Mouse (Mus musculus) liver, embryonic 13.5 days (tissue): ENCODE data around the gene Smap2. TPM values are rescaled to one million over a fixed set of nuclear protein-coding genes. Genes with fewer than 3 reads are reported as not detected.
A peak's percentile ranks its signal among the peaks of the same experiment; 100 is the strongest.

Source experiments
- ATAC-seq: fragments of 200-750 bp; cut with Nextera tagmentation; 2 replicates; pipeline ENCODE4 v1.8.0; 2017; ENCODE audit warnings: low read depth, mild to moderate bottlenecking, moderate number of reproducible peaks, moderate library complexity
- DNase-seq: peaks from one replicate; pipeline ENCODE4 v3.0.0; 2022
- H3K27ac ChIP-seq: fragments of 300-500 bp; sonication (generic); 2 replicates; pipeline ENCODE4 v1.5.1; 2015; ENCODE audit warnings: moderate library complexity, mild to moderate bottlenecking, inconsistent platforms
- H3K27me3 ChIP-seq: fragments of 300-500 bp; sonication (generic); 2 replicates; pipeline ENCODE4 v1.6.1; 2015; ENCODE audit warnings: mild to moderate bottlenecking, inconsistent platforms
- H3K36me3 ChIP-seq: fragments of 300-500 bp; sonication (generic); 2 replicates; pipeline ENCODE4 v1.6.1; 2015; ENCODE audit warnings: mild to moderate bottlenecking, inconsistent platforms
- H3K4me1 ChIP-seq: fragments of 300-500 bp; sonication (generic); replicated peaks from 2 replicates; pipeline ENCODE4 v1.6.1; 2015; ENCODE audit warnings: inconsistent platforms
- H3K4me2 ChIP-seq: fragments of 300-500 bp; sonication (generic); 2 replicates; pipeline ENCODE4 v1.6.1; 2015; ENCODE audit warnings: inconsistent platforms, mild to moderate bottlenecking, moderate library complexity
- H3K4me3 ChIP-seq: fragments of 300-500 bp; sonication (generic); replicated peaks from 2 replicates; pipeline ENCODE4 v1.5.1; 2015; ENCODE audit warnings: mild to moderate bottlenecking, inconsistent platforms
- H3K9ac ChIP-seq: fragments of 300-500 bp; sonication (generic); 2 replicates; pipeline ENCODE4 v1.6.1; 2015; ENCODE audit warnings: mild to moderate bottlenecking, inconsistent platforms
- H3K9me3 ChIP-seq: fragments of 300-500 bp; sonication (generic); replicated peaks from 2 replicates; pipeline ENCODE4 v1.6.1; 2016; ENCODE audit warnings: inconsistent platforms
- WGBS: fragments of 180-500 bp; shearing (Covaris S2); methylation state at CpG from one replicate; pipeline ENCODE4 v1.1.7; 2015; ENCODE audit not compliant: insufficient replicate concordance; 5-methylcytosine and 5-hydroxymethylcytosine counted together
- polyA plus RNA-seq: library from polyadenylated mRNA; unstranded; fragments of >200 nt; fragmentation: Nextera tagmentation; extraction: Ambion mirVana; gene quantifications from 2 replicates; pipeline ENCODE4 v1.2.1, GENCODE M21; 2015

The Smap2 gene
- polyA plus RNA-seq, 1 experiment from 2014 or later, result 19.8 TPM

- no peak overlapping the region for H3K4me3 ChIP-seq
- no peaks in the 10 kb centered on the region for H3K36me3 ChIP-seq
- ATAC-seq (no peak), DNase-seq (no peak)
- H3K27me3 ChIP-seq, result no peaks in the 10 kb centered on the region
- H3K4me2 ChIP-seq, result no peak overlapping the region
- H3K27ac ChIP-seq, result no peak overlapping the region
- no peak overlapping the region for H3K9ac ChIP-seq
- H3K9me3 ChIP-seq, result no peaks in the 10 kb centered on the region
- WGBS, result 53% methylated on average over 3 of the region's 3 CpGs
- H3K4me1 ChIP-seq, result peaks cover 56% of the 10 kb centered on the region
Measured at GRCm38 (mm10) chr4:121018250-121018649, 1.2 kb upstream of the Smap2 start.

DNA sequence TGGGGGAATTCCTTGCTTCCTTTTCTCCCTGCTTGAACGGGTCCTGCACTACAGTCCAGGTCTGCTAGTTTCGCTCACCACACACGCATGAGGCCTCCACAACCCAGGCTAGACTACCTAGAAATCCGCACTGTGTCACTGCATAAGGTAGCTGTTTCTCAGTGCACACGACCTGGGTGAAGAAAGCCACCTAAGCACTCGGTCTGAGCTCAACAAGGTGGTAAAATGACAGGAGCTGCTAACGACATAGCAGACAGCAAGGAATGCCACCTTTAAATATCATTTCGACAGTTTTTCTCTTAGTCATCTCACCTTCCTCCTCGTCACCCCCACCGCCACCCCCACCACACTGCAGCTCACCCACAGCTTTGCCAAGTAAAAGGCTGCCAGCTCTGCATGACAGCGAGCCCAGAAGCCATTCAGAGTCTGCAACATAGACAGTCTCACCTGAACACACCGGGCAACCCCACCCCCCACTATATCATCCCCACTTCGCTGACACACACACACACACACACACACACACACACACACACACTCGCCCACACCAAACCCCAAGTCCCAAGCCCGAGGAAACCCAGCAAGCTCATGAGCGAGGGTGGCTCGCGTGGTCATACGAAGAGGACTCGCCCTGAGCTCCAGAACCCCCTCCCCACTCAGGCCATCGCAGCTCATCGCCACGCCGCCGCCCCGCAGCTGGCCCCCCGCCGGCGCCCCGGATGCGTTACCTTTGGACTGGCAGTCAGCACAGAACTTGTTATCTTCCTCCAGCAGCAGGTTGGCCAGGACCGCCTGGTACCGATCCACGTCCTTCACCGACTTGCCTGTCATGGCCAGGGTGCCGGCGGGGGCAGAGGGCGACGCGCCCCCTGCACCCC lies 787 bp downstream of the Smap2 start:
- under 1% methylated on average over 39 of the region's 40 CpGs for WGBS
- Histone ChIP-seq H3K4me3 (peak overlapping the region; percentile 100), H3K4me1 (peaks cover 63% of the 10 kb centered on the region), H3K27ac (peak overlapping the region; percentile 94), H3K36me3 (no peaks in the 10 kb centered on the region), H3K27me3 (no peaks in the 10 kb centered on the region), H3K4me2 (peak overlapping the region; percentile 78), H3K9me3 (no peaks in the 10 kb centered on the region), H3K9ac (peak overlapping the region; percentile 99)
- ATAC-seq (peak; percentile 49), DNase-seq (peak; percentile 59)

DNA sequence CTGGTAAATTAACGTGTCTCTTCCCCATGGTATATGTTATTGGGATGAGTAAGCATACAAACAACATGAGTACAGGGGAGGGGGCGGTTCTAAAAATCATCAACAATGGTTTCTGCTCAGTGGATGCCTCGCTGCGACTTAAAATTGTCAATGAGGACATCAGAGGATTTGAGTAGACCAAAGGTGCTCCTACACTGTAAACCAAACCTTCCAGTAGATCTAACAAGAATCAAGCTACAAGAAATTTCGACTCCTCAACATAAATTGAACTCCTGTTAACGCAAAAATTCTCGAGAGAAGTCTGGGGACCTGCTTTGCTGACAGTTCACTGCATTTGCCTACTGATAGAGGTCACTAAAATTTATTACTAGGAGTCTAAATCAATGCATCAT lies 1.8 kb downstream of the Smap2 start:
- Histone ChIP-seq H3K4me3 (peak overlapping the region; percentile 100), H3K27ac (peak overlapping the region; percentile 94), H3K36me3 (no peaks in the 10 kb centered on the region), H3K27me3 (no peaks in the 10 kb centered on the region), H3K4me1 (peaks cover 64% of the 10 kb centered on the region), H3K4me2 (peak overlapping the region; percentile 78), H3K9me3 (no peaks in the 10 kb centered on the region), H3K9ac (peak overlapping the region; percentile 99)
- 24% methylated on average over 7 of the region's 7 CpGs for WGBS
- ATAC-seq, result no peak
- DNase-seq, result no peak

GRCm38 (mm10) chr4:121014594-121015267 lies 2.3 kb downstream of the Smap2 start:
- peak overlapping the region; percentile 78 for H3K4me2 ChIP-seq
- peak overlapping the region; percentile 100 for H3K4me3 ChIP-seq
- H3K36me3 ChIP-seq, result no peaks in the 10 kb centered on the region
- H3K9ac ChIP-seq, result peak overlapping the region; percentile 99
- peak overlapping the region; percentile 94 for H3K27ac ChIP-seq
- DNase-seq (peak; percentile 67), ATAC-seq (peak; percentile 70)
- no peaks in the 10 kb centered on the region for H3K27me3 ChIP-seq
- WGBS, result 6% methylated on average over 10 of the region's 10 CpGs
- peaks cover 70% of the 10 kb centered on the region for H3K4me1 ChIP-seq
- no peaks in the 10 kb centered on the region for H3K9me3 ChIP-seq

DNA sequence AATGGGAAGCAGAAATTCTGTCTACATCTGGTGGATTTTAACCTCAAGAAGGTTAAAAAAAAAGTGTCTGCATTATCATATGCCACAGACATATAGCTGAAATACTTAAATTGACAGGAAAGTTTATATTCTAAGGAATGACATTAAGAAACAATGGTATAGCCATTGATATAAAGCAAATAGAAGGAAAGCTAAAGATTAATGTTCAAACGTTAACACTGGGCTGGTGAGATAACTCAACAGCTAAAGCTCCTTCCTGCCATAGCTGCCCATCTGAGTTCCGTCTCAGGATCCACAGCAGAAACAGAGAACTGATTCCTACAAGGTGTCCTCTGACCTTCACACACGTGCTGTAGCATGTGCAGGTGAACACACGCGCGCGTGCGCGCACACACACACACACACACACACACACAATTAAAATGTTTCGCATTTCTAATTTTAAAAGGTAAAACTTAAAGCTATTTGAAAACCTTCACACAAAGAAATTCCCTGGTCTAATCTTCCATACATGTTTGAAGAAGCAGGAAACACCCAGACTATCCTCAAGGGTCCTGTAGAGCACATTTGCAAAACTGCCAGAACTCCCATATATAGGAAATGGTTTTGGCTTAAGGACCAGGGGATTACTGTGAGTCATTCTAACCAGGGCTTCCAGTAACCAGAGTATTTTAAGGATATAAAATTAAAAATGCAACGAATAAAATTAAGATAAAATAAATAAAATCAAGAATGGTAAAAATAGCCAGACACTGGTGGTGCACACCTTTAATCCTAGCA lies 6.1 kb downstream of the Smap2 start:
- Histone ChIP-seq H3K9me3 (no peaks in the 10 kb centered on the region), H3K4me3 (no peak overlapping the region), H3K27me3 (no peaks in the 10 kb centered on the region), H3K9ac (no peak overlapping the region), H3K36me3 (no peaks in the 10 kb centered on the region), H3K4me1 (peaks cover 99% of the 10 kb centered on the region), H3K27ac (peak overlapping the region; percentile 20; the same call in 1 of the 2 replicates), H3K4me2 (no peak overlapping the region)
- whole genome bisulfite sequencing, result 57% methylated on average over 11 of the region's 11 CpGs
- no peak for DNase-seq
- ATAC-seq, result no peak

DNA sequence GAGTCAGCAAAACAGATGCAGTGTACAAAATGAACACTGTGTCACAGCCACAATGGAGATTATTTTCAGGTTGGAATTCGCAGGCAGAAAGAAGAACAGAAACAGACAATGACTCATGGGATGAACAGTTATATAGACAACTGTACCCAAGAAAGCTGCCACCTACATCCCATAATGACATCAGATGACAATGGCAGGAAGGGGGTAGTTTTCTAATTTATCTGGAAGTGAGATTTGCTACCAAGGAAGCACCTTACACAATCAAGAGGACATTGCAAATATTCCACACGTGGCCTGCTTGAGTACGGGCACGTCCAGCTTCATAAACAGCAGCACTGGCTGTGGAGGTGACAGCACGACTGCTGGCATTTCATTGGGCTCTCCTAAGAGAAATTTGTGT lies 7.9 kb downstream of the Smap2 start:
- no peak overlapping the region for H3K4me2 ChIP-seq
- DNase-seq (no peak), ATAC-seq (no peak)
- 0 out of 2 replicates have a peak, but pooled peaks cover 3% of the 10 kb centered on the region for H3K36me3 ChIP-seq
- H3K4me3 ChIP-seq, result no peak overlapping the region
- H3K9me3 ChIP-seq, result no peaks in the 10 kb centered on the region
- peaks cover 99% of the 10 kb centered on the region for H3K4me1 ChIP-seq
- H3K27me3 ChIP-seq, result no peaks in the 10 kb centered on the region
- peak overlapping the region; percentile 47 for H3K27ac ChIP-seq
- H3K9ac ChIP-seq, result no peak overlapping the region
- 56% methylated on average over 5 of the region's 5 CpGs for WGBS

DNA sequence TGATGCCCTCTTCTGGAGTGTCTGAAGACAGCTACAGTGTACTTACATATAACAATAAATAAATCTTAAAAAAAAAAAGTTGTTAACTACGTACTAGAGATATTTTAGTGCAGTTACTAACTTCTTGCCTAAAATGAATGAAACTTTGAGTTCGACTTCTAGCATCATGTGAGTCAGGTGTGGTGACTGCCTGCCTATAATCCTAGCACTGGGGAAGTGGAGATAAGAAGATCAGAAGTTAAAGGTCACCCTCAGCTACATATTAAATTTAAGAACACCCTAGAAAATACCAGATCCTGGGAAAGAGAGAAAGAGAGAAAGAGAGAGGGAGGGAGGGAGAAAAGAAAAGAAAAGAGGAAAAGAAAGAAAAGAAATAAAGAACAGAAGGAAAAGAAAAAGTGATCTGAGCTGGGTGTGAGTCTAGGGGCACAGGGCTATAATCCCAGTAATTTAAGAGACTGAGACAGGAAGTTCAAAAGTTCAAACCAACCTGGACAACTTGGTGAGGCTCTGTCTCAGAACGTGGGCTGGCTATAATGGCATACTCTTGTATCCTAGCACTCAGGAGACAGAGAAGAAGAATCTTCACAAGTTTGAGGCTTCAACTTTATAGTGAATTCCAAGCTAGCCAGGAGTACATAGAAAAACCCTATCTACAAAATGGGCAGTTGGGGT lies 8.8 kb downstream of the Smap2 start:
- Histone ChIP-seq H3K9ac (peak overlapping the region; percentile 30; the same call in 1 of the 2 replicates), H3K4me2 (no peak overlapping the region), H3K9me3 (no peaks in the 10 kb centered on the region), H3K4me1 (peaks cover 98% of the 10 kb centered on the region), H3K27ac (peak overlapping the region; percentile 47), H3K4me3 (no peak overlapping the region), H3K27me3 (no peaks in the 10 kb centered on the region), H3K36me3 (0 out of 2 replicates have a peak, but pooled peaks cover 3% of the 10 kb centered on the region)
- 40% methylated on average over 3 of the region's 3 CpGs for WGBS
- DNase-seq (no peak), ATAC-seq (no peak)

- Histone ChIP-seq H3K36me3 (0 out of 2 replicates have a peak, but pooled peaks cover 3% of the 10 kb centered on the region), H3K4me2 (no peak overlapping the region), H3K9ac (no peak overlapping the region; the same call in 1 of the 2 replicates), H3K4me1 (peaks cover 97% of the 10 kb centered on the region), H3K27me3 (no peaks in the 10 kb centered on the region), H3K9me3 (no peaks in the 10 kb centered on the region), H3K27ac (peak overlapping the region; percentile 35; the same call in 1 of the 2 replicates), H3K4me3 (no peak overlapping the region)
- ATAC-seq (peak; percentile 42; the same call in 1 of the 2 replicates), DNase-seq (no peak)
Measured at GRCm38 (mm10) chr4:121007006-121007405, 10.0 kb downstream of the Smap2 start.

DNA sequence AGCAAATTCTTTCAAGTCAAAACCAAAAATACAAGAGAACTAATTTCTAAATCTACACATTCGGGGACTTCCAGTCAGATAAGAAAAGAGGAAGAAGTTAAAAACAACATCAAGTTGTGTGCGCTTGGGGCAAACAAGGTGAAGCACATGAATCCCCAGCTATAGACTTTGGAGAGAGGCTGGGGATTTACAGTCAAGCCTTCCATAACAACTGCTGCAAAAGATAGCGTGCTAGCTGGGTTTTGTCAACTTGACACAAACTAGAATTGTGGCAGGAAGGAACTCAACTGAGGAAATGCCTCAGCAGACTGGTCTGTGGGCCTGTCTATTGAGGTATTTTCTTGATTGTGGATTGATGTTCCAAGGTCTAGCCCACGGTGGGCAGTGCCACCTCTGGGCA lies 12.4 kb downstream of the Smap2 start:
- Histone ChIP-seq H3K4me1 (peaks cover 97% of the 10 kb centered on the region), H3K9me3 (no peaks in the 10 kb centered on the region), H3K4me3 (no peak overlapping the region), H3K27me3 (no peaks in the 10 kb centered on the region), H3K4me2 (peak overlapping the region; percentile 12; the same call in 1 of the 2 replicates), H3K27ac (peak overlapping the region; percentile 69), H3K9ac (peak overlapping the region; percentile 31; the same call in 1 of the 2 replicates), H3K36me3 (0 out of 2 replicates have a peak, but pooled peaks cover 3% of the 10 kb centered on the region)
- ATAC-seq (0 out of 2 replicates have a peak, but pooled peaks have one; percentile 8), DNase-seq (no peak)
- WGBS, result 19% methylated on average over 4 of the region's 4 CpGs

DNA sequence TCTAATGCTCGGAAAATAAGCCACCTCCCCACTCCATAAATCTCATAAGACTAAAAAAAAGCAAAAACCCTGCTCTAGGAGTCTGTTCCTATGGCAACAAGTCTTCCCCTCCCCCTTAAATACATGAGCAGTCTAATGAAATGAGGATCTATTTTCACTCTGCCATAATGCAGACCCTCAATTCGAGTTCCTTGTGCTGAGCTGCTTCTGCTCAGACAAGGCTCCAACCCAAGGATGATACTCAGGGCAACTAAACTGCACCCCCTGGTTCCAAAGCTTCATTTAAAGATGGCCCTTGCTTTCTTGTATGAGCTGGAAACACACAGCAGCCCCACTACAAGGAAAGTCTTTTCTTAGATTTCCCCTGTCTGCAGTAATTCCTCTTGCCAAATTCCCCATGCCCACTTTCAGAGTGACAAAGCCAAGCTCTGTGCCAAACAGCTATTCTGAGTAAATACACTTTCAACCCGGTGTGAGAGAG lies 13.4 kb downstream of the Smap2 start:
- H3K36me3 ChIP-seq, result 0 out of 2 replicates have a peak, but pooled peaks cover 3% of the 10 kb centered on the region
- no peak overlapping the region for H3K4me3 ChIP-seq
- H3K27me3 ChIP-seq, result no peaks in the 10 kb centered on the region
- H3K9ac ChIP-seq, result no peak overlapping the region
- peak overlapping the region; percentile 9; the same call in 1 of the 2 replicates for H3K27ac ChIP-seq
- H3K4me1 ChIP-seq, result peaks cover 93% of the 10 kb centered on the region
- ATAC-seq (no peak), DNase-seq (no peak)
- WGBS, result 38% methylated on average over 3 of the region's 3 CpGs
- H3K4me2 ChIP-seq, result no peak overlapping the region
- no peaks in the 10 kb centered on the region for H3K9me3 ChIP-seq
